Mouse (Mus musculus): ENCODE results near the gene Tbc1d8. TPM values are rescaled to one million over a fixed set of nuclear protein-coding genes. Genes with fewer than 3 reads are reported as not detected.

The Tbc1d8 gene
- polyA plus RNA-seq, 1 experiment from 2014 or later = 6.4 TPM

DNA sequence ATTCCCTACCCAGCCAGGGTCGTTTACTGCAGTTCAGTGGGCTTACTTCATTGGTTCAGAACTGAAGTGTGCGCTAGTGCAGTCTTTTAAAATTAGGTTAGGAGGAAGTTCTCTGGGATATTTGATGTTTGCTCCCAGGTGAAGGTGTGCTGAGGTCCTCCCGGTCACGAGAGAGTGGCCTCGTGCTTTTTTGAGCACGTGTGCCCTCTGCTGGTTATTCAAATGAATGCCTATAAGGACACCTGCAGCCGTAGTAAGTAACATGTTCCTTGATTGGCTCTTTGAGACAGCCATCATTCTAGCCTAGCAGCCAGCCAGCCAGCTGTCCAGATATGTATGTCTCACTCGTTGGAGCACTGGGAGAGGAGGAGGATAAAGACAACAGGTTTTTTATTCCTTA lies 137.9 kb downstream of the Tbc1d8 start:
- H3K9ac ChIP-seq (ENCODE audit: low read length) = no peak overlapping the region
- DNase-seq (ENCODE audit: low spot score) (peak; percentile 47), ATAC-seq (ENCODE audit: insufficient read depth, low FRiP score, low TSS enrichment) (no peak)
- no peak overlapping the region for H3K4me3 ChIP-seq (ENCODE audit: low read depth, low read length)
- H3K36me3 ChIP-seq (ENCODE audit: control insufficient read depth, insufficient read depth, low read length) = no peaks in the 10 kb centered on the region
- H3K27ac ChIP-seq (ENCODE audit: low read depth, low read length) = no peak overlapping the region
- H3K9me3 ChIP-seq (ENCODE audit: control insufficient read depth, low read length) = no peaks in the 10 kb centered on the region
- H3K4me1 ChIP-seq (ENCODE audit: control insufficient read depth, insufficient read depth, low read length) = no peaks in the 10 kb centered on the region
- H3K27me3 ChIP-seq (ENCODE audit: control insufficient read depth, insufficient read depth, low read length) = no peaks in the 10 kb centered on the region
- H3K4me2 ChIP-seq (ENCODE audit: low read depth) = no peak overlapping the region
- WGBS = 27% methylated on average over 8 of the region's 8 CpGs

DNA sequence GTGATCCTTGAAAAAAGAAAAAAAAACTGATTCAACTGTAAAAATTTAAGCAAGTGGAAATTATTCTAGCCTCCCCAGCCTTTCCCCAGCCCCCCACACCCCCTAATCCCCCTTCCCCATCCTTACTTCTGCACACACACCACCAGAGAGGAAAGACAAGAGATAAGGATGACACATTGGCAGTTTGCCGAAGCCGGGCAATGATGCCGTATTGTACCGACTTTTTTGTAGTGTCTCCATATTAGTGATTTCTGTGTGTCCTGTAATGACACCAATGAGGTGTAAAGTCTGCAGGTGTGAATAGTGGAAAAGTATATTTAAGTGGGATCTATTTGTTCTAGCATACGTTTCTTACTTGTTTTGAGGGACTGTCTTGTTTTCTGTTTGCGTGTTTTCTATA lies 138.4 kb downstream of the Tbc1d8 start:
- H3K27ac ChIP-seq (ENCODE audit: low read depth, low read length) = no peak overlapping the region
- 90% methylated on average over 6 of the region's 6 CpGs for WGBS

DNA sequence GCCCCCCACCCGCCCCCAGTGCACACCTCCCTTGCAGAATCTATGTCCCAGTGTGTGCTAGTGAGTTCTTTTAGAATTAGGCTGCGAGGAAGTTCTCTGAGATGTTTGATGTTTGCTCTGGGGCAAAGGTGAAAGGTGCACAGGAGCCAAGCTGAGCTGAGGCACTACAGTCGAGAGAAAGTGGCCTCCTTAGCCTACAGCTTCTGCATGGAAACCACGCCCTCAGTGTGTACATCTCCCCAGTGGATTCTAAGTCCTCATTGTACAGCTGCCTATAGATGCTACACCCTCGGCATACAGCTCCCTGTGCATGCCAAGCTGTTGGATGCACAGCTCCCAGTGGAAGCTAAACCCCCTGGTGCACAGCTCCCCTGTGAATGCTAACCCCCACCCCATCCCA lies 139.1 kb downstream of the Tbc1d8 start:
- 55% methylated on average over 5 of the region's 5 CpGs for WGBS
- H3K9me3 ChIP-seq (ENCODE audit: control insufficient read depth, low read length) = no peaks in the 10 kb centered on the region
- H3K36me3 ChIP-seq (ENCODE audit: control insufficient read depth, insufficient read depth, low read length) = no peaks in the 10 kb centered on the region
- no peaks in the 10 kb centered on the region for H3K4me1 ChIP-seq (ENCODE audit: control insufficient read depth, insufficient read depth, low read length)
- H3K27ac ChIP-seq (ENCODE audit: low read depth, low read length) = no peak overlapping the region
- H3K4me3 ChIP-seq (ENCODE audit: low read depth, low read length) = no peak overlapping the region
- H3K4me2 ChIP-seq (ENCODE audit: low read depth) = no peak overlapping the region
- no peak overlapping the region for H3K9ac ChIP-seq (ENCODE audit: low read length)
- DNase-seq (ENCODE audit: low spot score) (no peak), ATAC-seq (ENCODE audit: insufficient read depth, low FRiP score, low TSS enrichment) (no peak)
- no peaks in the 10 kb centered on the region for H3K27me3 ChIP-seq (ENCODE audit: control insufficient read depth, insufficient read depth, low read length)

More for the DNA sequence above, 138.4 kb downstream of the Tbc1d8 start:
- Histone ChIP-seq H3K4me3 (ENCODE audit: low read depth, low read length) (no peak overlapping the region), H3K9me3 (ENCODE audit: control insufficient read depth, low read length) (no peaks in the 10 kb centered on the region), H3K4me1 (ENCODE audit: control insufficient read depth, insufficient read depth, low read length) (no peaks in the 10 kb centered on the region), H3K4me2 (ENCODE audit: low read depth) (no peak overlapping the region), H3K27me3 (ENCODE audit: control insufficient read depth, insufficient read depth, low read length) (no peaks in the 10 kb centered on the region), H3K36me3 (ENCODE audit: control insufficient read depth, insufficient read depth, low read length) (no peaks in the 10 kb centered on the region), H3K9ac (ENCODE audit: low read length) (no peak overlapping the region)
- ATAC-seq (ENCODE audit: insufficient read depth, low FRiP score, low TSS enrichment) (no peak), DNase-seq (ENCODE audit: low spot score) (no peak)

- Histone ChIP-seq H3K9ac (ENCODE audit: low read length) (no peak overlapping the region), H3K9me3 (ENCODE audit: control insufficient read depth, low read length) (no peaks in the 10 kb centered on the region), H3K4me3 (ENCODE audit: low read depth, low read length) (no peak overlapping the region), H3K27ac (ENCODE audit: low read depth, low read length) (no peak overlapping the region), H3K36me3 (ENCODE audit: control insufficient read depth, insufficient read depth, low read length) (no peaks in the 10 kb centered on the region), H3K27me3 (ENCODE audit: control insufficient read depth, insufficient read depth, low read length) (no peaks in the 10 kb centered on the region), H3K4me2 (ENCODE audit: low read depth) (no peak overlapping the region), H3K4me1 (ENCODE audit: control insufficient read depth, insufficient read depth, low read length) (no peaks in the 10 kb centered on the region)
- DNase-seq (ENCODE audit: low spot score) (no peak), ATAC-seq (ENCODE audit: insufficient read depth, low FRiP score, low TSS enrichment) (no peak)
- WGBS = 77% methylated on average over 10 of the region's 10 CpGs
Measured at GRCm38 (mm10) chr1:39338831-39339230, 139.7 kb downstream of the Tbc1d8 start.

- no peaks in the 10 kb centered on the region for H3K36me3 ChIP-seq (ENCODE audit: control insufficient read depth, insufficient read depth, low read length)
- H3K4me2 ChIP-seq (ENCODE audit: low read depth) = no peak overlapping the region
- DNase-seq (ENCODE audit: low spot score) (no peak), ATAC-seq (ENCODE audit: insufficient read depth, low FRiP score, low TSS enrichment) (no peak)
- H3K4me3 ChIP-seq (ENCODE audit: low read depth, low read length) = no peak overlapping the region
- H3K27me3 ChIP-seq (ENCODE audit: control insufficient read depth, insufficient read depth, low read length) = no peaks in the 10 kb centered on the region
- WGBS = 86% methylated on average over 8 of the region's 8 CpGs
- no peak overlapping the region for H3K27ac ChIP-seq (ENCODE audit: low read depth, low read length)
- H3K9ac ChIP-seq (ENCODE audit: low read length) = no peak overlapping the region
- no peaks in the 10 kb centered on the region for H3K4me1 ChIP-seq (ENCODE audit: control insufficient read depth, insufficient read depth, low read length)
- H3K9me3 ChIP-seq (ENCODE audit: control insufficient read depth, low read length) = no peaks in the 10 kb centered on the region
Measured at GRCm38 (mm10) chr1:39336788-39337187, 141.8 kb downstream of the Tbc1d8 start.

DNA sequence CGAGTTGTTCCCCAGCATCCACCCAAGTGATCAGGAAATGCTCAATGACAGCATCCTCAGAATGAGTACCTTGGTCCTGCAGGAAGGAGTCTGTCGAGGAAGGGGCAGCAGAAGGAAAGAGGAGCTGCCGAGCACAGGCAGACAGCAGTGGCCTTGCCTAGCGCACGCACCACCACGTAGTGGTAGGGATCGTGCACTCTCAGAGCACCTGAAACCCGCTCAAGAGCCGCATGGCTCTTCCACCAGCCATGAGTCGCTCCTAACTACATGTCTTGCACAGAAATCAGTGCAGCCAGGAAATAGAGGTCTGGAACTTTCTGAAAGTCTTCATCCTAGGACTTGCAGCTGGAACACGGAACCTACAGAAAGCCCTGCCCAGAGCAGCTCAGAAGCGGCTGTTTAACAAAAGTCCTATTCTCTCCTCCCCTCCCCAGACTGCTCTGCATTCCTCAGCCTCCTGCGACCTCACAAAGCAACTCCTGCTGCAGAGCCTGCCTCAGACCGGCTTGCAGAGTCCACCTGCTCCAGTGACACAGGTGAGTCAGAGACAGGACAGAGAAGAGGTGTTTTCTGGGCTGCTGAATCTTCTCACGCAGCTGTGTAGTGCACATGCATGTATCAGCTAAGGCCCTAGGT lies 142.9 kb downstream of the Tbc1d8 start:
- 31% methylated on average over 15 of the region's 15 CpGs for WGBS
- H3K27me3 ChIP-seq (ENCODE audit: control insufficient read depth, insufficient read depth, low read length) = no peaks in the 10 kb centered on the region
- DNase-seq (ENCODE audit: low spot score) = no peak

DNA sequence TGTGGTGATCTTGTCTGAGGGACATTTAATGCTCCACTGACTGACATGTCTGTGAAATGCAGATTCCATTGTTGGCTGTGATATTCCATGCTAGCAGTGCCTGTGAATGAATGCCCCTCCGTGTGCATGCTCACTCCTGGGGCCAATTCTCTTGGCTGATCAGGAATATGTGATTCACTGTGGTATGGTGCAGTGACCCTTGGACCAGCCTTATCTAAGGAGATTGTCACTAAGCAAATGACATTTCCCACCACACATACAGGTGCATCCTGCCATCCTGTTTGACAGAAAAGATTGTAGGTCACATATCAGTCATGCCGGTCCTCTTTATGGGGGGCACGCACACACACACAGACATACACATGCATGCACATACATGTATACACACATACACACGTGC lies 146.1 kb downstream of the Tbc1d8 start:
- Histone ChIP-seq H3K36me3 (ENCODE audit: control insufficient read depth, insufficient read depth, low read length) (no peaks in the 10 kb centered on the region), H3K27ac (ENCODE audit: low read depth, low read length) (no peak overlapping the region), H3K4me3 (ENCODE audit: low read depth, low read length) (no peak overlapping the region), H3K4me2 (ENCODE audit: low read depth) (no peak overlapping the region), H3K9me3 (ENCODE audit: control insufficient read depth, low read length) (no peaks in the 10 kb centered on the region), H3K9ac (ENCODE audit: low read length) (no peak overlapping the region), H3K27me3 (ENCODE audit: control insufficient read depth, insufficient read depth, low read length) (no peaks in the 10 kb centered on the region), H3K4me1 (ENCODE audit: control insufficient read depth, insufficient read depth, low read length) (no peaks in the 10 kb centered on the region)
- no peak for DNase-seq (ENCODE audit: low spot score)
- WGBS = 86% methylated on average over 4 of the region's 4 CpGs
- no peak for ATAC-seq (ENCODE audit: insufficient read depth, low FRiP score, low TSS enrichment)

More for the DNA sequence above, 142.9 kb downstream of the Tbc1d8 start:
- no peaks in the 10 kb centered on the region for H3K4me1 ChIP-seq (ENCODE audit: control insufficient read depth, insufficient read depth, low read length)
- ATAC-seq (ENCODE audit: insufficient read depth, low FRiP score, low TSS enrichment) = no peak
- no peaks in the 10 kb centered on the region for H3K9me3 ChIP-seq (ENCODE audit: control insufficient read depth, low read length)
- H3K36me3 ChIP-seq (ENCODE audit: control insufficient read depth, insufficient read depth, low read length) = no peaks in the 10 kb centered on the region
- no peak overlapping the region for H3K27ac ChIP-seq (ENCODE audit: low read depth, low read length)
- no peak overlapping the region for H3K4me2 ChIP-seq (ENCODE audit: low read depth)
- no peak overlapping the region for H3K4me3 ChIP-seq (ENCODE audit: low read depth, low read length)
- H3K9ac ChIP-seq (ENCODE audit: low read length) = no peak overlapping the region

- Histone ChIP-seq H3K36me3 (ENCODE audit: control insufficient read depth, insufficient read depth, low read length) (no peaks in the 10 kb centered on the region), H3K9me3 (ENCODE audit: control insufficient read depth, low read length) (no peaks in the 10 kb centered on the region), H3K27ac (ENCODE audit: low read depth, low read length) (no peak overlapping the region), H3K4me1 (ENCODE audit: control insufficient read depth, insufficient read depth, low read length) (no peaks in the 10 kb centered on the region), H3K27me3 (ENCODE audit: control insufficient read depth, insufficient read depth, low read length) (no peaks in the 10 kb centered on the region), H3K9ac (ENCODE audit: low read length) (no peak overlapping the region), H3K4me3 (ENCODE audit: low read depth, low read length) (no peak overlapping the region), H3K4me2 (ENCODE audit: low read depth) (no peak overlapping the region)
- DNase-seq (ENCODE audit: low spot score) (no peak), ATAC-seq (ENCODE audit: insufficient read depth, low FRiP score, low TSS enrichment) (no peak)
- 68% methylated on average over 7 of the region's 7 CpGs for WGBS
Measured at GRCm38 (mm10) chr1:39330857-39331594, 147.5 kb downstream of the Tbc1d8 start.

DNA sequence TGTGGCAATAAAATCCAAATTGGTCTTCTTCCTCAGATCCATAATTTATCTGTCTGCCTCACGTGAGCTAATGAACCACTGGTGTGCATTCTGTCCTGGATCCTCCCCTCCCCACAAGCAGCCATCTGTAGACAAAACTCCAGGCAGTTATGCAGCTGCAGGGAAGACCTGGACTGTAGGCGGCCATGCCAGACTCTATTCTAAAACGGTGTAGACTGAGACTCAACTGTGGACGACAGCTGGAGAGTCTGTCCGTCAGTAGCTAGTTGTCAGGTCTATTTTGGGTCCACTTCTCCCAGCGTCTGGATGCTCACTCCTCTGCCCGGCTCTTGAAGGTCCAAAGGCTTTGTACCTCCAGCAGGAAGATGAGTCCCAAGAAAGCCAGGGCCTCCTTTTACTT lies 151.0 kb downstream of the Tbc1d8 start:
- no peak overlapping the region for H3K9ac ChIP-seq (ENCODE audit: low read length)
- 73% methylated on average over 7 of the region's 7 CpGs for WGBS
- no peaks in the 10 kb centered on the region for H3K27me3 ChIP-seq (ENCODE audit: control insufficient read depth, insufficient read depth, low read length)
- DNase-seq (ENCODE audit: low spot score) (no peak), ATAC-seq (ENCODE audit: insufficient read depth, low FRiP score, low TSS enrichment) (no peak)
- H3K4me3 ChIP-seq (ENCODE audit: low read depth, low read length) = no peak overlapping the region
- no peaks in the 10 kb centered on the region for H3K36me3 ChIP-seq (ENCODE audit: control insufficient read depth, insufficient read depth, low read length)
- no peaks in the 10 kb centered on the region for H3K9me3 ChIP-seq (ENCODE audit: control insufficient read depth, low read length)
- no peak overlapping the region for H3K27ac ChIP-seq (ENCODE audit: low read depth, low read length)
- no peaks in the 10 kb centered on the region for H3K4me1 ChIP-seq (ENCODE audit: control insufficient read depth, insufficient read depth, low read length)
- no peak overlapping the region for H3K4me2 ChIP-seq (ENCODE audit: low read depth)

Measured in neural tube, embryonic 11.5 days (tissue).